Mouse (Mus musculus) left cerebral cortex, postnatal 36 days (tissue): ENCODE measurements around the gene Tcea3. TPM values are rescaled to one million over a fixed set of nuclear protein-coding genes. Genes with fewer than 3 reads are reported as not detected.

Source experiments
- DNase-seq, 2 experiments: peaks; one replicate each; pipeline ENCODE4 v3.0.0; 2021 to 2022; ENCODE audit warnings: low spot score in 2 of 2, mixed read lengths in 1 of 2
- intact Hi-C: fragments of 180-260 bp; cut with DNase I; formaldehyde crosslinking; loops from one replicate; pipeline ENCODE4 v1.15.1; 2025
- total RNA-seq, 2 experiments: library from RNA; stranded (reverse); gene quantifications; 2 replicates each; pipeline ENCODE4 v1.2.3; 2021

Gene Tcea3
- under 1 TPM; 0.63 to 0.74 TPM for total RNA-seq

DNA sequence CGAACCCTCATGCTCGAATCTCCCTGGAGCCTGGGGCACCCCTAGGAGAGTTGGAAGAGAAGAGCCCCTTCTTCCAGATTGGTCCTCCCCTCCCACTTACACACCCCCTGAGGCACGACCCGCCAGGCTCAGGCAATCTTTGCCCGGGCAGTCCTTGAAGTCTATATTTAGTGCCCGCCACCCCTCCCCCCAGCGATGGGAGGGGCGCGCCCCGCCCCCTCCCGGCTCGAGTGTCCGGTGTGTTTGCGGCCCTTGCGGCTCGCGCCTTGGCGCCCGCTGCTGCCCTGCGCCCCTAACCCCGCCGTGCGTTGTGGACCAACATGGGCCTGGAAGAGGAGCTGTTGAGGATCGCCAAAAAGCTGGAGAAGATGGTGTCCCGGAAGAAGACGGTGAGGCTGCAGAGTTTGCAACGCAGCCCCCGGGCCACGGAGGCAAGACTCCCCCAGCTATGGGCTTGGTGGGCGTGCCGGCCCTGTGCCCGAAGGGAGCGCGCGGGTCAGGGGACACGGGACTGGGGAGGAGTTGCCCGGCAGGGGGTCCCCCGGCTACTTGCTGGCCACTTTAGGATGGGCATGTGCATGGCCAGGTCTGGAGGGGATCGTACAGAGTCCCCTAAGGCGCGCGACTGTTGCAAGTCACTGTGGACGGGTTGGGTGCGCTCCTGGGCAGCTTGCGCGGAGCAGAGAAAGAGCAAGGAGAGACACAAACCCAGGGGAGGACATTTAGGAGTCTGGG, at the start of gene Tcea3:
Tcea3 (plus strand) TSS at position 1 of the 735 bp plus-strand sequence.
- DNase-seq, result no peak
- intact Hi-C loops, result no loop called here

DNA sequence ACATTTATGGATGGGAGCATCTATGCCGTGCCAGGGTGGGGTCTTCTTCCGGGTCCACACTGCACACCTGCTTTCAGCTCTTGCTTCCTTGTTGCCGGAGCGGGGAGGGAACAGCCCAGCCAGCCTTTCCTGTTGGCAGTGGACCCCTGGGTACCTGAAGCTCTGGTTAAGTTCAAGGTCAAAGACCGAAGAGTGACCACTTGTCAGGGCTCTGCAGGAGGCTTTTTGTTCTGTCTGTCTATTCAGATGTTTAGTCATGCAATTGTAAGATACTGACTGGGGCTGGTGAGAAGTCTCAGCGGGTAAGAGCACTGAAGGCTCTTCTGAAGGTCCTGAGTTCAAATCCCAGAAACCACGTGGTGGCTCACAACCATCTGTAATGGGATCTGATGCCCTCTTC, 48.7 kb upstream of the Tcea3 start:
- no peak for DNase-seq
- intact Hi-C loops, result loop anchor here (1.0 kb wide), 1 partner anchor 36 kb away; no protein-coding TSS in a partner anchor

DNA sequence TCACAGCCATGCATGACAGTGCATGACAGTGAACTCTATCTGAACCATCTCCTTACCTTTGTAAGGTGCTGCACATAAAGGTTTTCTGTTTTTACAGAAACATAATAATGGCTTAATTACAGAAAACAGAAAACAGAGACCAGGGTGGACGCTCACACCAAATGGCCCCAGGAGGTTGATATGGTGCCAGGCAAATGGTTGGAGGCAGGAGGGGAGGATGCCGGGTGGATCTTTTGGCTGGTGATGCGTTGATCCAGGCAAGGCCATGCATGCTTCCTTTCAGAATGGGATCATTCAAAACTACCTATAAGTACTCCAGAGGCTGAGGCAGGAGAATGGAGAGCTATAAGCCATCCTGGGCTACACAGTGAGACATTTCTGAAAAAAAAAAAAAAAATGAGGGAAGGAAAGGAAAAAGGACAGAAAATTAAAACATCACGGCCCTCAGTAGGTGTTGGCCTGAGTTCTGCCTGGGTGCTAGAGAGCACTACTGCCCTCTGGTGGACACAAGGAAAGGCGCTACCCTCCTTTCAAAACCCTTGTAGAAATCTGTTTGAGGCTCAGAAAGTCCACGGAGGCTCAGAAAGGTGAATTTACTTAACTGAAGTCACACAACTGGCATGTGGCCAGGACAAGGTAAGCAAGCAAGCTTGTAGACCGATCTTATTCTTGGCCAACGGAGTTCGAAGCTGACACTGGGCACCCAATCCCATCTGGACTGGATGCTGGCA, 47.8 kb upstream of the Tcea3 start:
- no peak for DNase-seq
- intact Hi-C loops, result loop anchor here (1.0 to 5.0 kb wide), 2 partner anchors 36 to 43 kb away; no protein-coding TSS in a partner anchor

DNA sequence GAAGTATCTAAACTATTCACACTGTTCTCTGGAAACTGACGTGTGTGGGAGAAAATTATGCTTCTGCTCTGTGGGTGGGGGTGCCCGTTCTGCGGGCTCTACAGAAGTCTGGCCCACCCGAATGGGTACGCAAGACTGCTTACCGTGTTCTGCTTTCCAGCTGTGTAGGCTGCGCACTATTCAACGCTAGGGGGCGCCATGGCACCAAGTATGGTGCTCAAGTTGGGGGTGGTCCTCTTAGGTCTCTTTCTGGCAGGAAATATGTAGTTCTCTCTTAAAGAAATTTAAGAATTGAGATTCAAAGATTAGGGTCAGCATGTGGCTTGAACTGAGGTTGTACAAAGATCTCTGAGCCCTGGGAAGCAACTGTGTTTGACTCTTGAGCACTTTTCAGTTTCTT, 45.0 kb upstream of the Tcea3 start:
- peak; percentile 38 to 48 for DNase-seq
- intact Hi-C loops, result loop anchor here (5.0 kb wide), 1 partner anchor 40 kb away; no protein-coding TSS in a partner anchor

DNA sequence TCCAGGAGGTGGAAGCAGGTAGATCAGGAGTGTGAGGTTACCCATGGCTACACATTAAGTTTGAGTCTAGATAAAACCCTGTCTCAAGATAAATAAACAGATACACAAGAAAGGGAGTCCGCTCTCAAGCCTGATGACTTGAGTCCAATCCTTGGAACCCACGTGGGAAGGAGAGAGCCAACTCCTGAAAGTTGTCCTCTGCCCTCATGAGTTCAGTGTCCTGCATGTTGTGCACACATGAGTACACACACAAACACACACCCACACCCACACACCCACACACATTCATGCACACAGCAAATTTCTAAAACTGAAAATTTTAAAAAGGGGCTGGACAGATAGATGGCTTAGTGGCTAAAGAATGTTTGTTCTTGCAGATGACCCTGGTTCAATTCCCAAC, 42.8 kb upstream of the Tcea3 start:
- DNase-seq, result no peak
- intact Hi-C loops, result loop anchor here (5.0 kb wide), 1 partner anchor 38 kb away; no protein-coding TSS in a partner anchor

DNA sequence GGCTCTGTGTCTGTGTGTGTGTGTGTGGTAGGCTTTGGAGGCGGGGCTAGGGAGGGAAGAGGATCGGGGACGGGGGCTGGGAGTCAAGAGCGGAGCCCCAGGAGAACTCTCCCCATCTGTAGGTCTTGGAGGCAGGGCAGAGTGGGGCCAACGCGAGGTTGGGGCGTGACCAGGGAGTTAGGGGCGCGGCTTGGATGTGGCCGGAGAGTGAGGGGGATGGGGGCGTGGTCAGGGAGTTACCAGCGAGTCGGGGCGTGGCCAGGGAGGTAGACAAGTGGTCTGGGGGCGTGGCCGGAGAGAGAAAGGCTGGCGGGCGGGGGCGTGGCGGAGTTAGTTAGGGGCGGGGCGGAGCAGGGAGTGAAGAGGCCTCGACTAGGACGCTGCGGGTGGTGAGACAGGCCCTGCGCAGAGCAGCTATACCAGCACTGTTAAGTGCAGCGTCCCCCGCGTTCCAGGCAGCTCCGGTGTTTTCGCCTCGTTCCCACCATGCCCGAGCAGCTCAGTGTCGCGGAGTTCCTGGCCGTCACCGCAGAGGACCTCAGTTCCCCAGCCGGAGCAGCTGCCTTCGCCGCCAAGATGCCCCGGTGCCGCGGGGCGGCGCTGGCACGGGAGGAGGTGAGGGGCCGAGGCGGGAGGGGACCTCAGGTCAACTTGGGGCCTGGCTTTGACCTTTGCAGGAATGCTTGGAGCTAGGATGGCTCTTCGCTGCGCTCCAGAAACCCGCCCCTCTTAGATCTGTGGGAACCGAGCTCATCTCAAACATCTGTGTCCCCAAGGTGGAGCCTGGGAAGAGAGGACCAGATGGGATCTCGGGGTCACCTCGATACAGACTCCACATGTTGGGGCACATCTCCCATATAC, 41.3 kb upstream of the Tcea3 start, which contains the start of gene Asap3:
Asap3 (plus strand) TSS at position 333 of the 861 bp plus-strand sequence.
- DNase-seq, result peak; percentile 78 to 79
- intact Hi-C loops, result no loop called here

DNA sequence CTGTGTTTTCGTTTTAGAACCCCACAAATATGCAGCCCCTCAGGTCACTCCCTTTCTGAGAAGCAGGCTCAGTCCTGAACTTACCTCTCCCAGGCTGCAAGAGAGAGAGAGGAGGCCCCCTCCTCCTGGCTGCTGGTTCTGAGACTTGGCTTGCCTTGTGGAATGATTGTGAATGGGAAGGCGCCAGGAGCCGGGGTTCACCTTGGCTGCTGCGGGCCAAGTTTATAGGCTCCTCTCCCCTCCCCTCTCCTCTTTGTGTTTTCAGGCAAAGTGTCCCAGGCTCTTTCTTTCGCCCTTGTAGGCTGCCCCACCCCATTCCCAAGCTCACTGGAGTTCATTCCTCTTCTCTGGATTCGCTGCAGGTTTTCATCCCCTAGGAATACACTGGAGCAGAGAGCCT, 40.6 kb upstream of the Tcea3 start:
- no peak for DNase-seq
- intact Hi-C loops, result no loop called here

DNA sequence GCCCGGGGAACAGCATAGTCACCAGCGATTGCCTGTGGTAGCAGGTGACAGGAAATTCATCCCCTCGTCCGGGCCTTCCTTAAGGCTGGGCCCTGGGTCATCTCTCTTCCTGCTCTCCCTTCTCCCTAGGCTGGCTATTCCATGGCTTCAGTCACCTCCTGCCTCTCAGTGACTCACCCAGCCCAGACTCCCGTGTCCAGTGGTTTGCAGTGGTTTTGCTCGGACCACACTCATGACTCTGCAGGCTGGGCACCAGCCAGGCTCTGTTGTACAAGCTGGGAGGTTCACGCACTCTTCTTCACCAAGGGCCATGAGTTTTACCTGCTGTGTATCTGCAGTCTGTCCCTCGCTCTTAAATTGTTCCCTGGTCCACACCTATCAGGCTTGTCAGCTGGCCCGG, 36.6 kb upstream of the Tcea3 start:
- intact Hi-C loops, result no loop called here
- DNase-seq, result no peak

DNA sequence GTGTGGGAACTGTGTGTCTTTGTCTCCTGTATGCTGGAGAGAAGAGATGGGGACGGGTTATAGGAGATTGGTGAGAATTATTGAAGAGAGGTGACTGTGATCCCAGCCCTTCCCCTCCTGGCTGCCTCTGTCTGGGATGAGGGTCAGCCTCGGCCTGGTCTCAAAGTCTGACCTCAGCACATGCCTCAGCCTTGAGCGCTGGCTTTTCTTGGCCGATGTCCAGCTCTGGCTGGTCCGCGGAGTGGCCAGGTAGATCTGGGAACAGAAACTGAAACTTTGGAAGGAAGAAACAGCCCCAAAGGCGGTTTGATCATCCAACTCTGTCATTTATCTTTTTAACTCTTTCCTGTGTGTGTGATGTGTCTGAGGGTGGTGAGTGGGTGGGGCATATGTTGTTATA, 33.9 kb upstream of the Tcea3 start:
- no peak for DNase-seq
- intact Hi-C loops, result no loop called here

DNA sequence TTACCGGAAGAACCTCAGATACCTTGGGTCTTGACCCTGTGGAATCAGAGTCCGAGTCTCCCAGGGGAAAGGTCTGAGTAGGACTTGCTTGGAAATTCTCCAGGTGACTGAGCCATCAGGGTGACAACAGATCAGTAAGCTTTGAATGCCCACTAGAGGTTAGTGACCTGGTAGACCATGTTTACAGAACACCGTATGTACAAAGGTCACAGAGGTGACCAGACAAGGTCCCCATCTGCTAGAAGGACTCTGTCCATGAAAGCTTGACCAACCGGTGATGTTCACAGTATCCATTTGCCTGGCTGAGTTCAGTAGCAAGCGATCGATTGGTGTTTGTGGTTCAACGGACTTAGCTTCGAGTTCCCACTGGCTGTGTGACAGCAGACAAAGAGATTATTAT, 32.7 kb upstream of the Tcea3 start:
- intact Hi-C loops, result no loop called here
- DNase-seq, result no peak

DNA sequence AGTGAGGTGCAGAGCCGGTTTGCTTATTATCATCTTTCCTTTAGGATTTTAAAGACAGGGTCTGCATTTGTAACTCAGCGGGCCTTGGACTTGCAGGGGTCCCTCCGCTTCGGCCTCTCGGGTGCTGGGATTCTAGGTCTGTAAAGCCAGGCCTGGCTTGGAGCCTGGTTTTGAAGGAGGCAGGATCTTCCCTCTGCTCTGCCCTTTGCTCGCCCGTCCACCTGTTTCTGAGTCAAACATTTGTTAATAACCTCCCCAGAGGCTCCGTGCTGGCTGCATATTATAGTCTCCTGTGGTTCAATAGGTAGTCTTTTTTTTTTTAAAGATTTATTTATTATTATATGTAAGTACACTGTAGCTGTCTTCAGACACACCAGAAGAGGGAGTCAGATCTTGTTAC, 32.0 kb upstream of the Tcea3 start:
- intact Hi-C loops, result no loop called here

DNA sequence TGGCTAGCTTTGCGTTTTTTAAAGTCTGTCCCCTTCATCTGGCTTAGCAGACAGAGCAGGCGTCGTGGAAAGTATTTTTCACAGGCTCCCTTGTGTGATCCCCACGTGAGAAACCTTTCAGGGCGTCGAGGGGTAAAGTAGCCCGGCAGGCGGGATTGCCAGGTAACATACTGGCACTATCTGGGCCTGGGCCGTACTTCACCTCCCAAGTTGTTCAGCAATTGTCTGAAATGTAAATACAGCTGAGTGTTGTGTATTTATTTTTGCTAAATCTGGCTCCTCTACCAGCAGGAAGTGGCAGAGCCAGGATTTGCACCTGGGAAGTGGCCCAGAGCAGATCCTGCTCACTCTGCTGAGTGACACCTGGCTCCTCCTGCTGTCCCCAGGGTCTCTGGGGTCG, 30.5 kb upstream of the Tcea3 start:
- intact Hi-C loops, result no loop called here
- DNase-seq, result no peak

More for the DNA sequence above, 32.0 kb upstream of the Tcea3 start:
- no peak for DNase-seq

DNA sequence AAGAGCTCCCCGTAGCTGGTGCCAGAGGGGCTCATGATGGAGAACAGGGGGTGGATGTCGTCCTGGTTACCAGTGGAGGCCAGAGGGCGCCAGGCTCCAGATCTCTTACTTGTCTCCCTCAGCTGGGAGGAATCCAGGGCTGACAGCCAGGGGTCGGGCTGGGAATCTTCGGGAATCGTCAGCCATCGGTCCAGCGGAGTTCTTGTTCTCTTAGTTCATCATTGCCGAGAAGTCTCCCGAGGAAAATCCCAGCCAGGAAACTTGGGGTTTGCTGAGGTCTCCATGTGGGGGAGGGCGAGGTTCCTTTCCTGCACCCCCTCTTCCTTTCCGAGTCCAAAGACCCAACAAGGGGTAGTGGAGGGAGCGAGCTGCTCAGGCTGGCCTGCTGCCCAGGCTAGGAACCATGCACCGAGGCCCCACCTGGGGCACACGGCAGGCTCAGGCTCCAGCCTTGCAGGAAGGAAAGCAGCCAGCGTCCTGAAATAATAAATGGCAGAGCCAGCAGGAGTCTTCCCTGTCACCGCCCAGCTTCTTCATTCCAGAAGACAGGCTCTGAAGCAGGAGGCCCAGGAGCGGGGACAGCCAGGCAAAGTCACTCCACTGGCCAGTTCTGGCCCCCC, 28.8 kb upstream of the Tcea3 start:
- intact Hi-C loops, result no loop called here
- DNase-seq, result no peak

DNA sequence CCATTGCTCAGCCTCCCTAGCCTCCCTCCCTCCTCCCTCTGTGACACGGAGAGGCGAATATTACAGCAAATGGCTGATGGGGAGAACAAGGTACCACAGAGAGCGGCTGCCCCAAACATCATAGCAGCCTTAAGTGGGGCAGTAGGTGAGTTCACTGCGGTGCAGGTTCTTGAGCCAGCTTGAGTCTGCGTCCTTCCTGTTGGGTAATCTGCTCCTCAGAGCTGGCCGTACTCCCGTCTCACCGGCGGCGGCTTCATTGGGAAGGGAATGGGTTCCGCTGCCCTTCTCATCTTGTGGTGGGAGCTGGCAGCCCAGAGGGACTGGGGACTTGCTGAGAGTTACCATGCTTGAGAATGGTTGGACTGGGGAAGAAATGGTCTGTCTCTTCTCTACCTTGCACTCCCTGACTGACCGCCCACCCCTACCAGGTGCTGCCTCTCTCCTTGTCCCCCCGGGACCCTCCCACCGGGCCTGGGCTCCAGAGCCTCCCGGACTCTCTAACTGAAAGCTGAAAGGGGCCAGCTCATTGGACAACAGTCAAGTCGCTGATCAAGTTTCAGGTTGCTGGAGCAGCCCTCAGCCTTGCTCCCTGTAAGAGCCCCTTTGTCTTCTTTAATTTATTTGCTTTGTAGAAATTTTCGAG, 27.3 kb upstream of the Tcea3 start:
- intact Hi-C loops, result no loop called here
- no peak for DNase-seq

DNA sequence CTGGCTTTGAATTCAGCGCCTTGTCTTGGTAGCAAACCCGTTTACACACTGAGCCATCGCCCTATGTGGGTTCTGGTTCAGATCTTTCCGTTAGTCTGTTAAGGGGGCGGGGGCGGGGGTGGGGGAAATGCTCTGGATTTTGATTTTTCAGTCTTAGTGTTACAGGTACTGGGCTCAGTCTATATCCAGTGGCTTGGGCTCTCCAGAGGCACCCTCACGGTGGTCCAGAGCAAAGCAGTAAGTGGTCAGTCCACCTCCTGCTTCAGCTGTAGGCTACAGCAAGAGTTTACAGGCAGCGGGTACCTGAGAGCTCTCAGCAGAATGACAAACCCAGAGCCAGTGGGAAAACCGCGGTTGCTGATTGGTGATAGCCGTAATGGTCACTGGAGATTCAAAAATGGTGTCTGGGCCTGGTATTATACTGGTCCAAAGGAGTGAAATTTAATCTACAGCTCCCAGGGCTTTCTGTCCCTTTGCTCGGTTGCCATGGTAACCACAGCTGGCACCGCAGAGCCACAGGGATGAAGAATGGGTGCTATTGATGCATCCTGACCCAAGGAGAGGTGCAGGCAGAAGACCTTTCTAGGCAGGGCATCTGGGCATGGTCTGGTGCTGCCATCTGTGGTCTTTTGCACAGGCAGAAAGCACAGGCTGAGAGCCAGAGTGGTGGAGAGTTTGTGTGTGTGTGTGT, 23.8 kb upstream of the Tcea3 start:
- intact Hi-C loops, result no loop called here
- no peak for DNase-seq

DNA sequence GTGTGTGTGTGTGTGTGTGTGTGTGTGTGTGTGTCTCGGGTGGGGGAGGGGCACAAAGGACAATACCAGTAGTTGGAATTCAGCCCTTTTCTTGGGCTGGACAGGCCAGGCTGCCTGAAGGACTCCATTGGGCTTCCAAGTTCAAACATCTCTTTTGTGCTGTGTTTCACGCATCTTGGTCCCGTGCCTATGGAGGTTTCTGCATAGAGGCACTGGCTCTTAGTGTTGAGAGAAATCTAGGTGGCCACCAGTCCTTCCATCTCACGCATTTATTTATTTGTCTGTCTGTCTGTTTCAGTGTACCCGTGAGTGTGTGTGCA, 23.3 kb upstream of the Tcea3 start:
- intact Hi-C loops, result no loop called here
- no peak for DNase-seq

DNA sequence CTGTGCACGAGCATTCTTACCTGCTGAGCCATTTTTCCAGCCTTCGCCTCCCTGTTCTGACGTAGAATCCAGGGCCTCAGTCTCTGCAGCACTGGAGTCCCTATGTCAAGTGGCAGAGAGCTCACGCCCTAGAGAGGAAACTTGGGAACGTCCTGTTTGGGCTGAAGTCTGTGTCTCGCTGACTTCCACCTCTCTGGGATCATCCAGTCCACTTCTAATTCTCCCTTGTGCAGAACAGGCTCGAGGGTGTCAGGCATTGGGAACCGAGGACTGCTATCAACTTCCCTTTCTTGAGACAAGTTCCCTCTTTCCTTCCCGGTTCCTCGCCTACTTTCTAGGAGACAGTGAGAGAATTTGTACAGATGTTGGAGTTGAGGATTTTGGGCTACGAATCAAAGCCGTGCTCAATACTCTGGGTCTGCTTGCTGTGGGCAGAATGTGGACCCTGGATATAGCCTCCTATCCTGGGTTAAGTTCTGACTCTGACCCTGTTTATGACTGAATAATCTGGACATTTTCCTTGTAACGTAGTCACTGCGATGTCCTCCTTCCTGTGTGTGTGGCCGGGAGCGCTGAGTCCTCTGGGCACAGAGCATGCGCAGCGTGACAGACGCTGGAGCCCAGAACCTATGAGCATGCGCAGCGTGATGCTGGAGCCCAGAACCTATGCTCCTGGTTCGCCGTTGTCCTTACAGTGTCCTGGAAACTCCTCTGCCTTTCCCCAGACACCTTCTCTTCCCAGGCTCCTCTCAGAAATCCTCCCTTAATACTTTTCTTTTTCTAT, 22.7 kb upstream of the Tcea3 start:
- DNase-seq, result no peak
- intact Hi-C loops, result no loop called here

DNA sequence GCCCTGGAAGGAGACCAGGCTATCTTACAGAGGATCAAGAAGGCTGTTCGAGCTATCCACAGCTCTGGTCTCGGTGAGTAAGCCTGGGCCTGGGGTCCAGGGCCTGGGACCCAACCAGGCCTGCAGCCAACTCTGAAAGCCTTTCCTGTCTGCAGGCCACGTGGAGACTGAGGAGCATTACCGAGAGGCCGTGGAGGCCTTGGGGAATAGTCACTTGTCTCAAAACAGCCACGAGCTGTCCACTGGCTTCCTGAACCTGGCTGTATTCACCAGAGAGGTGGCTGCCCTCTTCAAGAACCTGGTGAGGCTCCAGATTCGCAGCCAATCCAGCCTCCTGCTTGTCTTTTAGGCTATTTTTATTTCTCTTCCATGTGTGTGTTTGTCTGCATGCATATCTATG, 20.1 kb upstream of the Tcea3 start:
- intact Hi-C loops, result no loop called here
- DNase-seq, result no peak
